Mouse (Mus musculus) cortical plate, adult 2 months (tissue): ENCODE results near the gene Kifc3.

Experiments
- CTCF ChIP-seq: fragments of 200-500 bp; IDR thresholded peaks from 2 replicates; pipeline ENCODE4 v1.5.1; 2011; ENCODE audit warnings: mild to moderate bottlenecking, control low read depth, low read length; ENCODE audit not compliant: insufficient read depth; ENCODE audit errors: extremely low read depth
- POLR2A ChIP-seq: fragments of 200-500 bp; IDR thresholded peaks from 2 replicates; pipeline ENCODE4 v1.6.1; 2011; ENCODE audit warnings: mild to moderate bottlenecking, low read length, control low read depth; ENCODE audit not compliant: insufficient read depth; ENCODE audit errors: extremely low read depth

GRCm38 (mm10) chr8:95158654-95159053 lies 44.0 kb downstream of the Kifc3 start:
- TF ChIP-seq CTCF (no peak), POLR2A (no peak)
